Mouse (Mus musculus) forebrain, embryonic 16.5 days (tissue): ENCODE data around the gene Cep70. TPM values are rescaled to one million over a fixed set of nuclear protein-coding genes. Genes with fewer than 3 reads are reported as not detected.

Source experiments
- ATAC-seq: fragments of 200-750 bp; cut with Nextera tagmentation; 2 replicates; pipeline ENCODE4 v1.8.0; 2017; ENCODE audit warnings: mild to moderate bottlenecking, moderate library complexity
- H3K27ac ChIP-seq: fragments of 300-500 bp; sonication (generic); 2 replicates; pipeline ENCODE4 v1.5.1; 2014; ENCODE audit warnings: low read length, control low read depth
- H3K27me3 ChIP-seq: fragments of 300-500 bp; sonication (generic); replicated peaks from 2 replicates; pipeline ENCODE4 v1.6.1; 2014; ENCODE audit warnings: low read length; ENCODE audit not compliant: control insufficient read depth, insufficient read depth
- H3K36me3 ChIP-seq: fragments of 300-500 bp; sonication (generic); 2 replicates; pipeline ENCODE4 v1.6.1; 2014; ENCODE audit not compliant: control insufficient read depth, insufficient read depth
- H3K4me1 ChIP-seq: fragments of 300-500 bp; sonication (generic); replicated peaks from 2 replicates; pipeline ENCODE4 v1.6.1; 2014; ENCODE audit warnings: low read length; ENCODE audit not compliant: control insufficient read depth, insufficient read depth
- H3K4me2 ChIP-seq: fragments of 300-500 bp; sonication (generic); 2 replicates; pipeline ENCODE4 v1.6.1; 2014; ENCODE audit warnings: mild to moderate bottlenecking, low read length, control low read depth
- H3K4me3 ChIP-seq: fragments of 300-500 bp; sonication (generic); replicated peaks from 2 replicates; pipeline ENCODE4 v1.5.1; 2014; ENCODE audit warnings: mild to moderate bottlenecking, low read length, control low read depth
- H3K9ac ChIP-seq: fragments of 300-500 bp; sonication (generic); replicated peaks from 2 replicates; pipeline ENCODE4 v1.6.1; 2014; ENCODE audit warnings: low read depth, low read length, control low read depth
- H3K9me3 ChIP-seq: fragments of 300-500 bp; sonication (generic); 2 replicates; pipeline ENCODE4 v1.6.1; 2016; ENCODE audit warnings: low read length; ENCODE audit not compliant: control insufficient read depth
- WGBS: fragments of 180-500 bp; shearing (Covaris S2); extraction: QIAGEN DNeasy Blood & Tissue Kit; methylation state at CpG from one replicate; pipeline ENCODE4 v1.1.7; 2014; 5-methylcytosine and 5-hydroxymethylcytosine counted together
- polyA plus RNA-seq: library from polyadenylated mRNA; unstranded; fragments of >200 nt; fragmentation: Nextera tagmentation; extraction: Ambion mirVana; gene quantifications from 2 replicates; pipeline ENCODE4 v1.2.1, GENCODE M21; 2015

Cep70 gene
- polyA plus RNA-seq, 1 experiment from 2014 or later = 81.5 TPM

- 89% methylated on average over 1 of the region's 1 CpGs for WGBS
- H3K4me2 ChIP-seq = no peak overlapping the region
- no peaks in the 10 kb centered on the region for H3K27me3 ChIP-seq
- H3K4me3 ChIP-seq = no peak overlapping the region
- H3K9ac ChIP-seq = no peak overlapping the region
- H3K27ac ChIP-seq = no peak overlapping the region
- no peaks in the 10 kb centered on the region for H3K9me3 ChIP-seq
- no peak for ATAC-seq
- no peaks in the 10 kb centered on the region for H3K36me3 ChIP-seq
- peaks cover 7% of the 10 kb centered on the region; the same call in 1 of the 2 replicates for H3K4me1 ChIP-seq
These were observed 3.9 kb upstream of the Cep70 start for GRCm38 (mm10) chr9:99239256-99239655.

- 83% methylated on average over 5 of the region's 5 CpGs for WGBS
- Histone ChIP-seq H3K27me3 (no peaks in the 10 kb centered on the region), H3K4me2 (no peak overlapping the region), H3K36me3 (no peaks in the 10 kb centered on the region), H3K27ac (no peak overlapping the region), H3K9ac (no peak overlapping the region), H3K4me3 (no peak overlapping the region), H3K4me1 (peaks cover 10% of the 10 kb centered on the region; the same call in 1 of the 2 replicates), H3K9me3 (no peaks in the 10 kb centered on the region)
- no peak for ATAC-seq
These were observed 2.6 kb upstream of the Cep70 start for GRCm38 (mm10) chr9:99240571-99240970.

GRCm38 (mm10) chr9:99242035-99242434 is 1.1 kb upstream of the Cep70 start:
- Histone ChIP-seq H3K9me3 (no peaks in the 10 kb centered on the region), H3K36me3 (no peaks in the 10 kb centered on the region), H3K4me2 (no peak overlapping the region), H3K27ac (no peak overlapping the region), H3K4me1 (peaks cover 13% of the 10 kb centered on the region), H3K4me3 (no peak overlapping the region), H3K27me3 (no peaks in the 10 kb centered on the region), H3K9ac (no peak overlapping the region)
- ATAC-seq = no peak
- WGBS = 2% methylated on average over 7 of the region's 7 CpGs

DNA sequence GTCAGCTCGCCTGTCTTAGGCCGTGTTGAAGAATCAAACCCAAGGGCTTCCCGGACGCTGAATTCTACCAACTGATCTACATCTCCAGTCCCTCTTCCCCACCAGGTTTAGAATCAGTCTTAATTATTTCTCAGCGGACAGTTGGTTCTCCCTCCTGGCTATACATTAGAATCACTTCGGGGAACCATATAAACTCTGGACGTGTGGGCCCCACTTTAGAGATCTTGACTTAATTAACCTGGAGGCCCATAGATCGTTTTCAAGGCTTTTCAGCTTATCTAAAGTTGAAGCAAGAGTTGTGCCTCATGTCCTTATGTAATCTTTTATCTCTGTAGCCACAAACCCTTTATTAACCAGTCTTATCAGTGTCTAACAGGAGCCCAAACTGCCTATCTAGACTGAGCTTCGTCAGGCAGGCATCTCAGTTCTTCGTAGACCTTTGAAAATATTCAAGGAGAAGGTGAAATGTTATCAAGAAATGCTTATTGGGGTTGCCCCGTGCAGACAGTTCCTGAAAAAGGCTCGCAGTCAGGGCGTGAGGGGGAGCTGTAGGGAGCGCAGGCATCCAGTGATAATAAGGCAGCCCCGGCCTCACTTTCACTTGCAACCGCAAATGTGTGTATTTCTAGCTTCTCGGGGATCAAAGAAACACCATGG is 506 bp upstream of the Cep70 start:
- WGBS = 9% methylated on average over 17 of the region's 17 CpGs
- Histone ChIP-seq H3K4me3 (peak overlapping the region; percentile 98), H3K27me3 (no peaks in the 10 kb centered on the region), H3K4me2 (peak overlapping the region; percentile 70), H3K4me1 (peaks cover 16% of the 10 kb centered on the region), H3K27ac (peak overlapping the region; percentile 32; the same call in 1 of the 2 replicates), H3K36me3 (no peaks in the 10 kb centered on the region), H3K9ac (peak overlapping the region; percentile 90), H3K9me3 (no peaks in the 10 kb centered on the region)
- ATAC-seq = peak; percentile 70

DNA sequence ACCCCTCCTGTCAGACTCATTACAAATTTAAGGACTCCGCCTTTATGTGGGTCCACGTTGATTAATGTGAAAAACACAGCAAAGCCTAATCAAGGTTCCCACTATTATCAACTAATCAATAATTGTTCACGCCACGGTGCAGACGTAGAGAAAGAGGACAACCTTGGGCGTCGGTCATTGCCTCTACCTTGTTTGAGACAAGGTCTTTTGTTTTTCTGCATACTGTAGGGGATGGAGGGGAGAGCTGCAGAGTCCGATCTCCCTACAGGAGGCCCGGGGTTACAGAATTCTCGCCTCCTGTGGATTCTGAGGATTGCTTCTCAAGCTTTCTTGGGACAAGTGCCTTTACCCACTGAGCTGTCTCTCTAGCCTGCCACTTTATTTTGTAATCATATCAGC is 727 bp downstream of the Cep70 start:
- Histone ChIP-seq H3K27ac (peak overlapping the region; percentile 86), H3K4me1 (peaks cover 16% of the 10 kb centered on the region), H3K4me2 (peak overlapping the region; percentile 70), H3K9ac (peak overlapping the region; percentile 90), H3K4me3 (peak overlapping the region; percentile 98), H3K9me3 (no peaks in the 10 kb centered on the region), H3K27me3 (no peaks in the 10 kb centered on the region), H3K36me3 (no peaks in the 10 kb centered on the region; the same call in 1 of the 2 replicates)
- ATAC-seq = peak; percentile 3; the same call in 1 of the 2 replicates
- WGBS = under 1% methylated on average over 10 of the region's 10 CpGs

GRCm38 (mm10) chr9:99248304-99248703 is 5.1 kb downstream of the Cep70 start:
- no peak overlapping the region for H3K4me3 ChIP-seq
- ATAC-seq = no peak
- H3K36me3 ChIP-seq = peaks cover 3% of the 10 kb centered on the region; the same call in 1 of the 2 replicates
- H3K9me3 ChIP-seq = no peaks in the 10 kb centered on the region
- H3K27me3 ChIP-seq = no peaks in the 10 kb centered on the region
- H3K4me2 ChIP-seq = no peak overlapping the region
- H3K4me1 ChIP-seq = peaks cover 13% of the 10 kb centered on the region
- no peak overlapping the region for H3K27ac ChIP-seq
- 48% methylated on average over 8 of the region's 8 CpGs for WGBS
- H3K9ac ChIP-seq = no peak overlapping the region

DNA sequence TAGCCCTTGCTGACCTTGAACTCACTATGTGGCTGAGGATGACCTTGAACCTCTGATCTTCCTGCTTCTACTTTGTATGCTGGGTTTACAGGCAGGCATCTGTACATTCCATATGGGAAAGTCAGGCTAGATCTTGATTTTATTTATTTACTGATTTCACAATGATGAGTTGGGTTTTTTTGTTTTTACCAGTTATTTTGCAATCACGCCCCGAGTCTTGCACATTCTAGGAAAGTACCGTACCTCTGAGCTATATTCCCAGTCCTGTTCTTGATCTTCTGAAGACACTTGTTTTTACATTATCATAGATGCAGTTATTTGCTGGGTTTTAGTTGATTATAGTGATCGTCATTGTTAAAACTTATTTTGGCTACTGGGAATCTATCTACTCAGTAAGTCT is 5.7 kb downstream of the Cep70 start:
- WGBS = 95% methylated on average over 4 of the region's 4 CpGs
- H3K9ac ChIP-seq = no peak overlapping the region
- H3K4me3 ChIP-seq = no peak overlapping the region
- H3K9me3 ChIP-seq = no peaks in the 10 kb centered on the region
- ATAC-seq = no peak
- no peaks in the 10 kb centered on the region for H3K27me3 ChIP-seq
- no peak overlapping the region for H3K4me2 ChIP-seq
- H3K27ac ChIP-seq = no peak overlapping the region
- H3K4me1 ChIP-seq = peaks cover 13% of the 10 kb centered on the region
- H3K36me3 ChIP-seq = peaks cover 4% of the 10 kb centered on the region

DNA sequence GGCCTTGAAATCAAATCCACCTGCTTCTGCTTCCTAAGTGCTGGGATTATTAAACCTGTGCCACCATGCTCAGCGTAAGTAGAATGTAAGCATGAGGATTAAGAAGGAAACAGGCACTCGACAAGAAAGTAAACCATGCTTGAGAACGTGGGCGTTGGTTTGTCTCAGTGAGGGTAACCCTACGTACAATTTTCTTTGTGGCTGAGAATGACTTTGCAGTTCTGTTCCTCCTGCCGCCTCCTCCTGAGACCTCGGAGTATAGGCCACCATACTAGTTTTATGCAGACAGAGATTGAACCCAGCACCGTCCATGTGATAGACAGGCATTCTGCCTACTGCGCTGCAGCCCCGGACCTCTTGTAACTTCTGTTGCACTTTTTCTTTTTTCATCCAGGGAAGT is 10.7 kb downstream of the Cep70 start:
- Histone ChIP-seq H3K36me3 (peaks cover 25% of the 10 kb centered on the region), H3K27me3 (no peaks in the 10 kb centered on the region), H3K9me3 (no peaks in the 10 kb centered on the region), H3K4me3 (no peak overlapping the region), H3K4me1 (no peaks in the 10 kb centered on the region), H3K4me2 (no peak overlapping the region), H3K9ac (no peak overlapping the region), H3K27ac (no peak overlapping the region)
- 93% methylated on average over 10 of the region's 10 CpGs for WGBS
- no peak for ATAC-seq

DNA sequence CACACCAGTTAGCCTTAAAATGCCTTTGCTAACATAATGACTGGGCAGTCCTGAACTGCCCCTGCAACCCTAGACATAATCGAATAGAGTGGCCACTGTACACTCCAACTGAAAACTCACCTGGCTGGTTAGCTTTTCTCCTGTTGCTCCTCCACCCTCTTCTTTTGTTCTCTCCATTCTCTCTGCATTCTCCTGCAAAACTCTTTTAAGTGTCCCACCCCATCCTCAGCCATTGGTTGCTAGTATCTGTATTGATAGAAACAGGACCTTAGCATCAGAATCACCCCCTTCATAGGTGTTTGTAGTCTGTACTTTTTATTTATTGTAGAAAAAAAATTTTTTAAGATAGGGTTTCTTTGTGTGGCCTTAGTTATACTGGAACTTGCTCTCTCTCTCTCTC is 13.0 kb downstream of the Cep70 start:
- ATAC-seq = no peak
- Histone ChIP-seq H3K9ac (no peak overlapping the region), H3K27me3 (no peaks in the 10 kb centered on the region), H3K4me1 (no peaks in the 10 kb centered on the region), H3K4me2 (no peak overlapping the region), H3K27ac (no peak overlapping the region), H3K9me3 (no peaks in the 10 kb centered on the region), H3K4me3 (no peak overlapping the region), H3K36me3 (peaks cover 26% of the 10 kb centered on the region)
- 96% methylated on average over 1 of the region's 1 CpGs for WGBS

DNA sequence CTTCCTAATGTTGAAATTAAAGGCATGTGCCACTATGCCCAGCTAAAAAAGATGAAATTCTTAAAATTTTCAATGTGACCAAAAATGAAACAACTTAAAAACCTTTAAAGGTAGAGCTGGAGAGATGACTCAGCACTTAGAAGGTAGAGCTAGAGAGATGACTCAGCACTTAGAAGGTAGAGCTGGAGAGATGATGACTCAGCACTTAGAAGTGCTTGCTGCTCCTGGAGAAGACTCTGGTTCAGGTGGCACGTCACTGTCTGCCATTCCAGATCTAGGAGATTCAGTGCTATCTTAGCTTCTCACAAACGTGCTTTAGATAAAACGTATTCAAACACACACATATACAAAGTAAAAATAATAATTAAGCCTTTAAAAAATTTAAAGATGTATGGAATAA is 13.7 kb downstream of the Cep70 start:
- peaks cover 26% of the 10 kb centered on the region for H3K36me3 ChIP-seq
- 92% methylated on average over 3 of the region's 3 CpGs for WGBS

More for the DNA sequence above, 13.7 kb downstream of the Cep70 start:
- H3K4me3 ChIP-seq = no peak overlapping the region
- H3K27ac ChIP-seq = no peak overlapping the region
- no peak overlapping the region for H3K9ac ChIP-seq
- no peaks in the 10 kb centered on the region for H3K4me1 ChIP-seq
- no peak overlapping the region for H3K4me2 ChIP-seq
- no peaks in the 10 kb centered on the region for H3K27me3 ChIP-seq
- no peaks in the 10 kb centered on the region for H3K9me3 ChIP-seq
- ATAC-seq = no peak
